Mouse (Mus musculus) neural tube, embryonic 12.5 days (tissue): Measurements from ENCODE around the gene Olfr730. TPM values are rescaled to one million over a fixed set of nuclear protein-coding genes. Genes with fewer than 3 reads are reported as not detected.

Experiments
- ATAC-seq: fragments of 200-750 bp; cut with Nextera tagmentation; 2 replicates; pipeline ENCODE4 v1.8.0; 2017; ENCODE audit warnings: low read depth, mild to moderate bottlenecking, moderate TSS enrichment, moderate library complexity; ENCODE audit not compliant: low FRiP score
- H3K27ac ChIP-seq: fragments of 300-500 bp; sonication (generic); 2 replicates; pipeline ENCODE4 v1.5.1; 2016
- H3K27me3 ChIP-seq: fragments of 300-500 bp; sonication (generic); replicated peaks from 2 replicates; pipeline ENCODE4 v1.6.1; 2016; ENCODE audit warnings: mild to moderate bottlenecking
- H3K36me3 ChIP-seq: fragments of 300-500 bp; sonication (generic); 2 replicates; pipeline ENCODE4 v1.6.1; 2016; ENCODE audit warnings: mild to moderate bottlenecking
- H3K4me1 ChIP-seq: fragments of 300-500 bp; sonication (generic); 2 replicates; pipeline ENCODE4 v1.6.1; 2016
- H3K4me2 ChIP-seq: fragments of 300-500 bp; sonication (generic); replicated peaks from 2 replicates; pipeline ENCODE4 v1.6.1; 2016; ENCODE audit warnings: mild to moderate bottlenecking
- H3K4me3 ChIP-seq: fragments of 300-500 bp; sonication (generic); 2 replicates; pipeline ENCODE4 v1.5.1; 2016
- H3K9ac ChIP-seq: fragments of 300-500 bp; sonication (generic); 2 replicates; pipeline ENCODE4 v1.6.1; 2016; ENCODE audit warnings: mild to moderate bottlenecking
- H3K9me3 ChIP-seq: fragments of 300-500 bp; sonication (generic); 2 replicates; pipeline ENCODE4 v1.6.1; 2016; ENCODE audit warnings: mild to moderate bottlenecking
- WGBS: fragments of 180-500 bp; shearing (Covaris S2); methylation state at CpG from one replicate; pipeline ENCODE4 v1.1.7; 2016; 5-methylcytosine and 5-hydroxymethylcytosine counted together
- polyA plus RNA-seq: library from polyadenylated mRNA; unstranded; fragments of >200 nt; fragmentation: Nextera tagmentation; extraction: Ambion mirVana; gene quantifications from 2 replicates; pipeline ENCODE4 v1.2.1, GENCODE M21; 2016

Gene Olfr730
- not detected in 2 replicates for polyA plus RNA-seq

GRCm38 (mm10) chr14:50188098-50188497 is at the start of gene Olfr730:
Gene Olfr730 (minus strand): TSS chr14:50188198.
- Histone ChIP-seq H3K4me1 (no peaks in the 10 kb centered on the region), H3K27me3 (no peaks in the 10 kb centered on the region), H3K27ac (no peak within 1 kb of the TSS), H3K4me3 (no peak within 1 kb of the TSS), H3K4me2 (no peak within 1 kb of the TSS), H3K9me3 (no peaks in the 10 kb centered on the region), H3K36me3 (no peaks in the 10 kb centered on the region), H3K9ac (no peak within 1 kb of the TSS)
- no peak for ATAC-seq
- WGBS, result 67% methylated on average over 1 of the region's 1 CpGs

GRCm38 (mm10) chr14:50152810-50153209 is 35.2 kb downstream of the Olfr730 start, which contains the start of gene Olfr729:
Gene Olfr729 (minus strand): TSS chr14:50152910.
- Histone ChIP-seq H3K36me3 (no peaks in the 10 kb centered on the region), H3K9me3 (no peaks in the 10 kb centered on the region), H3K9ac (no peak within 1 kb of the TSS), H3K4me3 (no peak within 1 kb of the TSS), H3K27ac (no peak within 1 kb of the TSS), H3K4me1 (no peaks in the 10 kb centered on the region), H3K4me2 (no peak within 1 kb of the TSS), H3K27me3 (no peaks in the 10 kb centered on the region)
- no peak for ATAC-seq

DNA sequence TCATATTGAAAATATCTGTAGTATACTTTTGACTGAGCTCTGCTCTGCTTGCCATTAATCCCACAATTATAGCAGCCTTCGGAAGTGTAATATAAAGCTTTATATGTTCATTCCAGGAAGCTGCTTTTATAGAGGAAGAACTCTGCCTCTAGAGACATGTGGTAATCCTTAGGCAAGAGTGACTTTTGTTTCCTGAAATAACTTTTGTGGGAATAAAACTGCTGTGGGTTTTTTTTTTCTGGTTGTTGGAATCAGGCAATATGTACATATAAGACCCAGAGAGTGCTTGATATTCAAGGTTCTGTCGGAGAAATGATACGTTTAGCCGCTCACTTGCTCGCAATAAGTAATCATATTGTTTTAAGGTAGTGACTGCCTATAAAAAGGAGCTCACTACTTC is 45.4 kb downstream of the Olfr730 start, which contains the start of gene Olfr728:
Gene Olfr728, minus strand, starts transcription at position 101 of the 400 bp plus-strand sequence.
- no peak within 1 kb of the TSS for H3K27ac ChIP-seq
- H3K27me3 ChIP-seq, result no peaks in the 10 kb centered on the region
- H3K36me3 ChIP-seq, result no peaks in the 10 kb centered on the region
- no peaks in the 10 kb centered on the region for H3K4me1 ChIP-seq
- no peak within 1 kb of the TSS for H3K4me2 ChIP-seq
- no peaks in the 10 kb centered on the region for H3K9me3 ChIP-seq
- H3K9ac ChIP-seq, result no peak within 1 kb of the TSS
- WGBS, result 91% methylated on average over 5 of the region's 5 CpGs
- no peak for ATAC-seq
- H3K4me3 ChIP-seq, result no peak within 1 kb of the TSS

Other genes with a start within 250 kb of the Olfr730 start
- gene Olfr724, start 224.9 kb downstream of the Olfr730 start, polyA plus RNA-seq, result not detected in 2 replicates
- not detected in 2 replicates for gene Olfr725, start 147.8 kb downstream of the Olfr730 start, polyA plus RNA-seq
- not detected in 2 replicates for gene Olfr726, start 97.2 kb downstream of the Olfr730 start, polyA plus RNA-seq
- not detected in 2 replicates for gene Olfr727, start 65.0 kb downstream of the Olfr730 start, polyA plus RNA-seq
- not detected in 2 replicates for gene Olfr728, start 45.5 kb downstream of the Olfr730 start, polyA plus RNA-seq
- gene Olfr729, start 35.3 kb downstream of the Olfr730 start, polyA plus RNA-seq, result not detected in 2 replicates
- not detected in 2 replicates for gene Olfr731, start 53.7 kb upstream of the Olfr730 start, polyA plus RNA-seq
- gene Olfr732, start 96.0 kb upstream of the Olfr730 start, polyA plus RNA-seq, result not detected in 2 replicates
- not detected in 2 replicates for gene Olfr733, start 113.3 kb upstream of the Olfr730 start, polyA plus RNA-seq
- gene Olfr734, start 138.6 kb upstream of the Olfr730 start, polyA plus RNA-seq, result not detected in 2 replicates
- not detected in 2 replicates for gene Olfr735, start 160.7 kb upstream of the Olfr730 start, polyA plus RNA-seq
- gene Tlr11, start 169.7 kb upstream of the Olfr730 start, polyA plus RNA-seq, result not detected in 2 replicates
- gene Olfr736, start 193.0 kb upstream of the Olfr730 start, polyA plus RNA-seq, result not detected in 2 replicates
- not detected in 2 replicates for gene Olfr738, start 219.4 kb upstream of the Olfr730 start, polyA plus RNA-seq
- gene Olfr739, start 230.4 kb upstream of the Olfr730 start, polyA plus RNA-seq, result not detected in 2 replicates